Comparison of ENCODE assay signal across 8 mouse cellular contexts in the genomic region with DNA sequence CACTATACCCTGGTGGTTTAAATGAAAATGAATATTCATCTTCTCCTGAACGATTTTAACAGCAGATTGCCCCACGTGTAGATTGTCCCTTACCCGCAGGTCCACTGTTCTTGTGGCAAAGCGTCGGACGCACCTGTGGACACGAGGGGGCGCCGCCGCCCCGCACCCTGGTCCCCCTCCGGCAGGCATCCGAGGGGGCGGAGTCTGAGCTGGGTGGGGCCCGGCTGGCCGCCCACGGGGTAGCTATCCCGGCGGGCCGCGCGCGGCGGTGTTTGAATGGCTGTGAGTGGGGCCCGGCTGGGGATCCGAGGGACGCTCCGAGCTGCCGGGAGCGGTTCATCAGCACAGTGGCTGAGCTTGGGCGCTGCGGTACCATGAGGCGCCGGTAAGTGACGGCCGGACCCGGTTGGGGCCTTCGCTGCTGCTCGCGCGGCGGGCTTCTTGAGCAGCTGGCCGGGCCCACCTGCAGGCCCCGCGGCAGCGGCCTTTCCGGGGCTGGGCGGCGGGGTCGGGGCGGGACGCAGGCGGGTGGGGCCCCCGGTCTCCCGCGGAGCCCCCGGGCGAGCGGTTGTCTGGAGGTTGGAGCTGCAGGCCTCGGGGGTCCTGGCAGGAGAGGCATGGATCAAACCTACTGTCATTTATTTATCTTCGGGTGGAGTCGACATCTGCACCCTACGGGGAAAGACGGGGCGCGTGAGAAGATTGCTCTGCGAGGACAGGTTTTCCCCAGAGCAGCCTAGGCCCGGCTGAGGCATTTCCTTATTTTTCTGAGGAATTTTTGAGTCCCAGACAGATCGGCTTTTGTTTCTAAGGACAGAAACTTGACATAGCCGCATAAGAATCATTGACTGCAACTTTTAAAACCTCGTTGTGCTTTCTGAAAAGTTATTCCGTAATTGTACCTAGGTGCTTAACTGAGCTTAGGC. TPM values are rescaled to one million over a fixed set of nuclear protein-coding genes. Genes with fewer than 3 reads are reported as not detected.
A peak's percentile ranks its signal among the peaks of the same experiment; 100 is the strongest.
DNase-seq lines count a peak whose midpoint lies in the region; ATAC-seq lines count a peak whose summit lies in the region.

Gene Katnbl1 (plus strand): TSS at position 239 of the 926 bp plus-strand sequence.

- H3K9me3 ChIP-seq in embryonic facial prominence, embryonic 14.5 days (ENCODE audit: control insufficient read depth, low read length): no peaks in the 10 kb centered on the region
- no peaks in the 10 kb centered on the region for H3K9me3 ChIP-seq in kidney, embryonic 14.5 days (ENCODE audit: control insufficient read depth, low read length)
- H3K9me3 ChIP-seq in limb, embryonic 15.5 days: no peaks in the 10 kb centered on the region

- DNase-seq in 3T3-L1 (ENCODE audit: low read depth, low spot score): peak; percentile 93
- peak; percentile 89 to 94 for DNase-seq in adrenal gland, postnatal 4 days (ENCODE audit: low spot score in 2 of 2)
- DNase-seq in embryonic facial prominence, embryonic 14.5 days (ENCODE audit: low spot score): peak; percentile 96
- peak; percentile 90 to 91 for DNase-seq in heart, adult 9 months (ENCODE audit: low spot score in 2 of 2)
- peak; percentile 74 to 89 for DNase-seq in monocyte, adult 2 months (ENCODE audit: low read depth in 1 of 2, low spot score in 2 of 2)
- peak; percentile 93 to 94 for DNase-seq in spleen, postnatal 36 days (ENCODE audit: low spot score in 2 of 2)

- H3K36me3 ChIP-seq in embryonic facial prominence, embryonic 14.5 days (ENCODE audit: control insufficient read depth, insufficient read depth, low read length): no peaks in the 10 kb centered on the region
- no peaks in the 10 kb centered on the region for H3K36me3 ChIP-seq in kidney, embryonic 14.5 days (ENCODE audit: control insufficient read depth, insufficient read depth, low read length)
- H3K36me3 ChIP-seq in limb, embryonic 15.5 days: no peaks in the 10 kb centered on the region

- peak within 1 kb of the TSS; percentile 86 for H3K27ac ChIP-seq in embryonic facial prominence, embryonic 14.5 days (replicated peaks; ENCODE audit: low read depth, low read length)
- H3K27ac ChIP-seq in kidney, embryonic 14.5 days (ENCODE audit: low read depth, low read length): peak within 1 kb of the TSS; percentile 70
- peak within 1 kb of the TSS; percentile 92 for H3K27ac ChIP-seq in limb, embryonic 15.5 days

- peak within 1 kb of the TSS; percentile 70 for H3K4me2 ChIP-seq in embryonic facial prominence, embryonic 14.5 days (ENCODE audit: low read depth, low read length)
- peak within 1 kb of the TSS; percentile 69 for H3K4me2 ChIP-seq in kidney, embryonic 14.5 days (replicated peaks; ENCODE audit: low read depth, low read length)
- peak within 1 kb of the TSS; percentile 47 for H3K4me2 ChIP-seq in limb, embryonic 15.5 days

- no peaks in the 10 kb centered on the region for H3K27me3 ChIP-seq in embryonic facial prominence, embryonic 14.5 days (replicated peaks; ENCODE audit: control insufficient read depth, insufficient read depth, low read length)
- H3K27me3 ChIP-seq in kidney, embryonic 14.5 days (ENCODE audit: control insufficient read depth, insufficient read depth, low read length): no peaks in the 10 kb centered on the region
- H3K27me3 ChIP-seq in limb, embryonic 15.5 days: no peaks in the 10 kb centered on the region

- peaks cover 10% of the 10 kb centered on the region for H3K4me1 ChIP-seq in embryonic facial prominence, embryonic 14.5 days (ENCODE audit: control insufficient read depth, insufficient read depth, low read length)
- H3K4me1 ChIP-seq in kidney, embryonic 14.5 days (ENCODE audit: control insufficient read depth, insufficient read depth, low read length): peaks cover 7% of the 10 kb centered on the region; the same call in 1 of the 2 replicates
- peaks cover 9% of the 10 kb centered on the region for H3K4me1 ChIP-seq in limb, embryonic 15.5 days

- under 1% methylated on average over 49 of the region's 72 CpGs for WGBS in embryonic facial prominence, embryonic 14.5 days
- under 1% methylated on average over 70 of the region's 72 CpGs for WGBS in kidney, embryonic 14.5 days
- WGBS in limb, embryonic 15.5 days: under 1% methylated on average over 72 of the region's 72 CpGs

- H3K4me3 ChIP-seq in embryonic facial prominence, embryonic 14.5 days (ENCODE audit: low read depth, low read length): peak within 1 kb of the TSS; percentile 87
- H3K4me3 ChIP-seq in kidney, embryonic 14.5 days (ENCODE audit: low read length): peak within 1 kb of the TSS; percentile 97
- peak within 1 kb of the TSS; percentile 96 for H3K4me3 ChIP-seq in limb, embryonic 15.5 days

- H3K9ac ChIP-seq in embryonic facial prominence, embryonic 14.5 days (ENCODE audit: low read depth, low read length): peak within 1 kb of the TSS; percentile 95
- H3K9ac ChIP-seq in kidney, embryonic 14.5 days (ENCODE audit: low read depth, low read length): peak within 1 kb of the TSS; percentile 92
- peak within 1 kb of the TSS; percentile 97 for H3K9ac ChIP-seq in limb, embryonic 15.5 days

- ATAC-seq in embryonic facial prominence, embryonic 14.5 days (ENCODE audit: low read depth): peak; percentile 99
- ATAC-seq in kidney, embryonic 14.5 days (ENCODE audit: low FRiP score, low TSS enrichment): peak; percentile 99
- peak; percentile 97 for ATAC-seq in limb, embryonic 15.5 days (ENCODE audit: insufficient number of reproducible peaks, low FRiP score, low TSS enrichment, low read depth)

RNA-seq across cellular contexts. Expression of gene Katnbl1, which starts in this region (rescaled TPM):
- 10 to 100 TPM; 17.1 to 17.3 TPM for total RNA-seq in adrenal gland, postnatal 4 days (2021)
- 50.1 and 53.1 TPM in 2 replicates for polyA plus RNA-seq in embryonic facial prominence, embryonic 14.5 days (2014; fragmentation: Nextera tagmentation; extraction: Ambion mirVana)
- 37.4 and 46.5 TPM in 2 replicates for polyA plus RNA-seq in kidney, embryonic 14.5 days (2014; fragmentation: Nextera tagmentation; extraction: Ambion mirVana)
- 47.8 and 48.9 TPM in 2 replicates for polyA plus RNA-seq in limb, embryonic 15.5 days (2015; fragmentation: Nextera tagmentation; extraction: Ambion mirVana)

Comparison
In these comparisons a context has a peak if more than half of its experiments do, and no peak if none do; other contexts are left out.
1. Peak in every context shown above with its lines: DNase-seq, ATAC-seq, H3K4me3 ChIP-seq and H3K27ac ChIP-seq.